Mouse (Mus musculus) CD4-positive, CD25-positive, alpha-beta regulatory T cell, adult 9 weeks (primary cell): ENCODE measurements around the gene Gm10135. TPM values are rescaled to one million over a fixed set of nuclear protein-coding genes. Genes with fewer than 3 reads are reported as not detected.

Experiments
- polyA plus RNA-seq: library from polyadenylated mRNA; unstranded; fragments of 100-300 nt; shearing (Covaris generic); gene quantifications from one replicate; pipeline ENCODE4 v1.2.1, GENCODE M21; 2017

Gm10135 gene
- not detected for polyA plus RNA-seq

GRCm38 (mm10) chr5:72974602-72975001 is at the start of gene Gm10135:
Gene Gm10135 (minus strand): TSS chr5:72974702.

GRCm38 (mm10) chr5:73006784-73007581 is 32.5 kb upstream of the Gm10135 start, which contains the start of gene Slc10a4:
Gene Slc10a4 (plus strand): TSS chr5:73006883.

Other genes starting within 250 kb of the Gm10135 start
- gene Txk, start 221.9 kb downstream of the Gm10135 start, polyA plus RNA-seq = 116 TPM
- 19.4 TPM for gene Tec, start 106.2 kb downstream of the Gm10135 start, polyA plus RNA-seq
- 5.7 TPM for gene Slain2, start 60.4 kb downstream of the Gm10135 start, polyA plus RNA-seq
- gene Slc10a4, start 32.2 kb upstream of the Gm10135 start, polyA plus RNA-seq = not detected